Mouse (Mus musculus): ENCODE measurements around the gene Obox7. TPM values are rescaled to one million over a fixed set of nuclear protein-coding genes. Genes with fewer than 3 reads are reported as not detected.
"Not testable (repeated sequence)": the region's sequence is repeated elsewhere in the genome, so short reads cannot be mapped to it uniquely, and the experiment has no call there.

The Obox7 gene
- polyA plus RNA-seq (2014; fragmentation: Nextera tagmentation; extraction: Ambion mirVana): not detected in 2 replicates

GRCm38 (mm10) chr7:14659196-14659595 lies at the start of gene Obox7:
TSS of gene Obox7 (plus strand) at chr7:14659496.
- H3K27me3 ChIP-seq (ENCODE audit: insufficient read depth, low read length); DNase-seq; H3K4me2 ChIP-seq; H3K4me1 ChIP-seq (ENCODE audit: insufficient read depth); ATAC-seq (ENCODE audit: insufficient read depth); H3K4me3 ChIP-seq (ENCODE audit: low read depth, low read length); H3K9ac ChIP-seq; H3K36me3 ChIP-seq (ENCODE audit: insufficient read depth); H3K9me3 ChIP-seq (ENCODE audit: low read depth, low read length); H3K27ac ChIP-seq (ENCODE audit: low read depth): not testable (repeated sequence)
- WGBS: 83% methylated on average over 1 of the region's 1 CpGs

- H3K36me3 ChIP-seq (ENCODE audit: insufficient read depth); H3K4me1 ChIP-seq (ENCODE audit: insufficient read depth); H3K9me3 ChIP-seq (ENCODE audit: low read depth, low read length); H3K27me3 ChIP-seq (ENCODE audit: insufficient read depth, low read length): not testable (repeated sequence)
- Histone ChIP-seq H3K4me3 (ENCODE audit: low read depth, low read length) (peak overlapping the region; percentile 41), H3K27ac (ENCODE audit: low read depth) (peak overlapping the region; percentile 46; the same call in 1 of the 2 replicates), H3K4me2 (peak overlapping the region; percentile 57), H3K9ac (peak overlapping the region; percentile 55)
- 4% methylated on average over 53 of the region's 132 CpGs for WGBS
- DNase-seq: peak; percentile 57
- ATAC-seq (ENCODE audit: insufficient read depth): peak; percentile 97
These were observed 36.4 kb upstream of the Obox7 start for GRCm38 (mm10) chr7:14622556-14623542.

Other genes with a start within 250 kb of the Obox7 start
- gene Sult2a8, start 212.7 kb upstream of the Obox7 start, polyA plus RNA-seq (2014; fragmentation: Nextera tagmentation; extraction: Ambion mirVana): not detected in 2 replicates
- not detected in 2 replicates for gene Sult2a7, start 165.3 kb upstream of the Obox7 start, polyA plus RNA-seq (2014; fragmentation: Nextera tagmentation; extraction: Ambion mirVana)
- 0.30 and 0.61 TPM in 2 replicates for gene Vmn1r90, start 96.0 kb upstream of the Obox7 start, polyA plus RNA-seq (2014; fragmentation: Nextera tagmentation; extraction: Ambion mirVana)